Mouse (Mus musculus): ENCODE results near the gene Oas1f. TPM values are rescaled to one million over a fixed set of nuclear protein-coding genes. Genes with fewer than 3 reads are reported as not detected.

The Oas1f gene
- polyA plus RNA-seq, 1 experiment from 2014 or later = not detected

Small RNA genes within 50 kb of the gene (microRNA-seq; reads per million reads assigned to microRNA genes)
- not detected for gene Gm22907 (ENCODE audit: borderline number of aligned reads)

Other genes starting within 250 kb of the Oas1f start
- 5.6 and 7.9 TPM in 2 replicates for gene Rita1, start 234.8 kb upstream of the Oas1f start, polyA plus RNA-seq (2014; fragmentation: Nextera tagmentation; extraction: Ambion mirVana)
- gene Ddx54, start 234.6 kb upstream of the Oas1f start, polyA plus RNA-seq (2014; fragmentation: Nextera tagmentation; extraction: Ambion mirVana) = 22.2 and 23.5 TPM in 2 replicates
- gene Cfap73, start 213.1 kb upstream of the Oas1f start, polyA plus RNA-seq (2014; fragmentation: Nextera tagmentation; extraction: Ambion mirVana) = not detected in 2 replicates
- gene Rasal1, start 198.6 kb upstream of the Oas1f start, polyA plus RNA-seq (2014; fragmentation: Nextera tagmentation; extraction: Ambion mirVana) = 0.27 and 0.30 TPM in 2 replicates
- 0.45 and 0.53 TPM in 2 replicates for gene Dtx1, start 135.4 kb upstream of the Oas1f start, polyA plus RNA-seq (2014; fragmentation: Nextera tagmentation; extraction: Ambion mirVana)
- 0.07 and 0.13 TPM in 2 replicates for gene Oas2, start 97.5 kb upstream of the Oas1f start, polyA plus RNA-seq (2014; fragmentation: Nextera tagmentation; extraction: Ambion mirVana)
- gene Oas3, start 69.7 kb upstream of the Oas1f start, polyA plus RNA-seq (2014; fragmentation: Nextera tagmentation; extraction: Ambion mirVana) = 0.09 and 0.11 TPM in 2 replicates
- not detected in 2 replicates for gene Oas1e, start 51.8 kb upstream of the Oas1f start, polyA plus RNA-seq (2014; fragmentation: Nextera tagmentation; extraction: Ambion mirVana)
- gene Oas1c, start 34.9 kb upstream of the Oas1f start, polyA plus RNA-seq (2014; fragmentation: Nextera tagmentation; extraction: Ambion mirVana) = 0.49 and 0.54 TPM in 2 replicates
- gene Oas1h, start 14.1 kb downstream of the Oas1f start, polyA plus RNA-seq (2014; fragmentation: Nextera tagmentation; extraction: Ambion mirVana) = not detected in 2 replicates
- not detected in 2 replicates for gene Oas1g, start 40.2 kb downstream of the Oas1f start, polyA plus RNA-seq (2014; fragmentation: Nextera tagmentation; extraction: Ambion mirVana)
- 0.24 TPM in 1 of 2 replicates, not detected in the other for gene Oas1a, start 60.2 kb downstream of the Oas1f start, polyA plus RNA-seq (2014; fragmentation: Nextera tagmentation; extraction: Ambion mirVana)
- not detected in 2 replicates for gene Oas1d, start 67.2 kb downstream of the Oas1f start, polyA plus RNA-seq (2014; fragmentation: Nextera tagmentation; extraction: Ambion mirVana)
- gene Rph3a, start 162.7 kb downstream of the Oas1f start, polyA plus RNA-seq (2014; fragmentation: Nextera tagmentation; extraction: Ambion mirVana) = not detected in 2 replicates

Data from heart, embryonic 11.5 days (tissue).